Mouse (Mus musculus): ENCODE results near the gene Fam102b.

The Fam102b gene

GRCm38 (mm10) chr3:109010489-109011260, 16.7 kb downstream of the Fam102b start:
- peak; percentile 14 for DNase-seq (ENCODE audit: low read depth)

- no peak for DNase-seq (ENCODE audit: low read depth)
These were observed 19.2 kb downstream of the Fam102b start for GRCm38 (mm10) chr3:109008180-109008579.

GRCm38 (mm10) chr3:109005777-109006176, 21.6 kb downstream of the Fam102b start:
- no peak for DNase-seq (ENCODE audit: low read depth)

- no peak for DNase-seq (ENCODE audit: low read depth)
These were observed 28.2 kb downstream of the Fam102b start for GRCm38 (mm10) chr3:108999173-108999572.

GRCm38 (mm10) chr3:108997762-108998161, 29.6 kb downstream of the Fam102b start:
- DNase-seq (ENCODE audit: low read depth): no peak

- no peak for DNase-seq (ENCODE audit: low read depth)
These were observed 30.1 kb downstream of the Fam102b start for GRCm38 (mm10) chr3:108997284-108997683.

GRCm38 (mm10) chr3:108995379-108995778, 32.0 kb downstream of the Fam102b start:
- DNase-seq (ENCODE audit: low read depth): no peak

GRCm38 (mm10) chr3:108994477-108994876, 32.9 kb downstream of the Fam102b start:
- DNase-seq (ENCODE audit: low read depth): no peak

GRCm38 (mm10) chr3:108989971-108990548, 37.3 kb downstream of the Fam102b start:
- no peak for DNase-seq (ENCODE audit: low read depth)

GRCm38 (mm10) chr3:108987009-108987659, 40.3 kb downstream of the Fam102b start:
- no peak for DNase-seq (ENCODE audit: low read depth)

GRCm38 (mm10) chr3:108986534-108986933, 40.9 kb downstream of the Fam102b start:
- no peak for DNase-seq (ENCODE audit: low read depth)

- DNase-seq (ENCODE audit: low read depth): no peak
These were observed 43.4 kb downstream of the Fam102b start for GRCm38 (mm10) chr3:108983989-108984388.

- DNase-seq (ENCODE audit: low read depth): no peak
These were observed 45.5 kb downstream of the Fam102b start for GRCm38 (mm10) chr3:108981946-108982345.

GRCm38 (mm10) chr3:108977340-108978030, 49.9 kb downstream of the Fam102b start:
- peak; percentile 61 for DNase-seq (ENCODE audit: low read depth)

GRCm38 (mm10) chr3:108974920-108975485, 52.4 kb downstream of the Fam102b start:
- no peak for DNase-seq (ENCODE audit: low read depth)

- no peak for DNase-seq (ENCODE audit: low read depth)
These were observed 53.3 kb downstream of the Fam102b start for GRCm38 (mm10) chr3:108973980-108974660.

- DNase-seq (ENCODE audit: low read depth): no peak
These were observed 61.4 kb downstream of the Fam102b start for GRCm38 (mm10) chr3:108966051-108966450.

GRCm38 (mm10) chr3:108964361-108965044, 62.9 kb downstream of the Fam102b start:
- peak; percentile 23 for DNase-seq (ENCODE audit: low read depth)

GRCm38 (mm10) chr3:108963776-108964175, 63.6 kb downstream of the Fam102b start:
- DNase-seq (ENCODE audit: low read depth): no peak

- DNase-seq (ENCODE audit: low read depth): no peak
These were observed 64.1 kb downstream of the Fam102b start for GRCm38 (mm10) chr3:108963278-108963677.

GRCm38 (mm10) chr3:108961655-108962054, 65.8 kb downstream of the Fam102b start:
- no peak for DNase-seq (ENCODE audit: low read depth)

All from induced T-regulatory cell, adult 2 months (primary cell).